Mouse (Mus musculus): ENCODE measurements around the gene Mark4. TPM values are rescaled to one million over a fixed set of nuclear protein-coding genes. Genes with fewer than 3 reads are reported as not detected.

Gene Mark4
- polyA plus RNA-seq, 1 experiment from 2014 or later = 9.2 TPM

DNA sequence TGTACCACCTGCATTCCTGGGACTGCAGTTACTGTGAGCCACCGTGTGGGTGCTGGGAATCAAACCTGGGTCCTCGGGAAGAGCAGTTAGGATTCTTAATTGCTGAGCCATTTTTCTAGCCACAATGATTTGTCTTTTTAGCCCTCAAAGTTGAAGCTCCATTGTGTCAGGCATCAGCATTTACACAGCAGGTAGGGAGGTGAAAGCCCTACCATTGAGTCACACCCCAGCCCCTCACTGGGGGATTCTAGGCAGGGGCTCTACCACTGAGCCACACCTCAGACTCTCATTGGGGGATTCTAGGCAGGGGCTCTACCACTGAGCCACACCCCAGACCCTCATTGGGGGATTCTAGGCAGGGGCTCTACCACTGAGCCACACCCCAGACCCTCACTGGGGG is 22.3 kb downstream of the Mark4 start:
- Histone ChIP-seq H3K27ac (ENCODE audit: low read depth, low read length) (no peak overlapping the region), H3K4me3 (ENCODE audit: low read depth, low read length) (no peak overlapping the region), H3K4me2 (ENCODE audit: low read length) (no peak overlapping the region), H3K4me1 (ENCODE audit: control insufficient read depth, insufficient read depth, low read length) (no peaks in the 10 kb centered on the region), H3K27me3 (replicated peaks; ENCODE audit: control insufficient read depth, insufficient read depth, low read length) (no peaks in the 10 kb centered on the region), H3K36me3 (ENCODE audit: control insufficient read depth, insufficient read depth, low read length) (peaks cover 89% of the 10 kb centered on the region), H3K9me3 (replicated peaks; ENCODE audit: control insufficient read depth, low read length) (no peaks in the 10 kb centered on the region), H3K9ac (ENCODE audit: low read length) (no peak overlapping the region)
- ATAC-seq (no peak), DNase-seq (ENCODE audit: low spot score) (no peak)
- 97% methylated on average over 2 of the region's 2 CpGs for WGBS

DNA sequence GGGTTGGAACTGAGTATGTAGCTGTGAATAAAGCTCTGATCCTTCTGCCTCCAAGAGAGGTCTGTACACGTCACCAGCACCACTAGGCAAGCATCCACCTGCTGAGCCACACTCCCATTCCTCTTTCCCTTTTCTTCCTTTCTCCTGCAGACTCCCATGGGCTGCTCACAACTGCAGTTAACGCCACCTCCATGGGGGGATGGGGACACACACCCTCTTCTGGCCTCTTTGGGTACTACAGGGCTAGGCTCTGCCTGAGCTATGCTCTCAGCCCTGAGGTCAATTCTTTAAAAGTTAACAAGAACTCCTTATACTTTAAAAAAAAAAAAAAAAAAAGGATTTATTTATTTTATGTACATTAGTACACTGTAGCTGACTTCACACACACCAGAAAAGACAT is 26.1 kb downstream of the Mark4 start:
- WGBS = 93% methylated on average over 2 of the region's 2 CpGs
- no peak overlapping the region for H3K9ac ChIP-seq (ENCODE audit: low read length)
- no peak for DNase-seq (ENCODE audit: low spot score)
- peaks cover 98% of the 10 kb centered on the region for H3K36me3 ChIP-seq (ENCODE audit: control insufficient read depth, insufficient read depth, low read length)
- no peak overlapping the region for H3K4me2 ChIP-seq (ENCODE audit: low read length)
- H3K4me1 ChIP-seq (ENCODE audit: control insufficient read depth, insufficient read depth, low read length) = no peaks in the 10 kb centered on the region
- H3K9me3 ChIP-seq (replicated peaks; ENCODE audit: control insufficient read depth, low read length) = no peaks in the 10 kb centered on the region
- no peak overlapping the region for H3K4me3 ChIP-seq (ENCODE audit: low read depth, low read length)
- ATAC-seq = no peak
- H3K27me3 ChIP-seq (replicated peaks; ENCODE audit: control insufficient read depth, insufficient read depth, low read length) = no peaks in the 10 kb centered on the region
- no peak overlapping the region for H3K27ac ChIP-seq (ENCODE audit: low read depth, low read length)

- H3K9ac ChIP-seq (ENCODE audit: low read length) = no peak overlapping the region
- H3K4me1 ChIP-seq (ENCODE audit: control insufficient read depth, insufficient read depth, low read length) = no peaks in the 10 kb centered on the region
- WGBS = 92% methylated on average over 6 of the region's 6 CpGs
- DNase-seq (ENCODE audit: low spot score) = no peak
- no peak overlapping the region for H3K27ac ChIP-seq (ENCODE audit: low read depth, low read length)
- no peak overlapping the region for H3K4me3 ChIP-seq (ENCODE audit: low read depth, low read length)
- no peak for ATAC-seq
- H3K4me2 ChIP-seq (ENCODE audit: low read length) = no peak overlapping the region
- H3K9me3 ChIP-seq (replicated peaks; ENCODE audit: control insufficient read depth, low read length) = no peaks in the 10 kb centered on the region
- peaks cover 98% of the 10 kb centered on the region for H3K36me3 ChIP-seq (ENCODE audit: control insufficient read depth, insufficient read depth, low read length)
- no peaks in the 10 kb centered on the region for H3K27me3 ChIP-seq (replicated peaks; ENCODE audit: control insufficient read depth, insufficient read depth, low read length)
Measured at GRCm38 (mm10) chr7:19430402-19430801, 28.2 kb downstream of the Mark4 start.

DNA sequence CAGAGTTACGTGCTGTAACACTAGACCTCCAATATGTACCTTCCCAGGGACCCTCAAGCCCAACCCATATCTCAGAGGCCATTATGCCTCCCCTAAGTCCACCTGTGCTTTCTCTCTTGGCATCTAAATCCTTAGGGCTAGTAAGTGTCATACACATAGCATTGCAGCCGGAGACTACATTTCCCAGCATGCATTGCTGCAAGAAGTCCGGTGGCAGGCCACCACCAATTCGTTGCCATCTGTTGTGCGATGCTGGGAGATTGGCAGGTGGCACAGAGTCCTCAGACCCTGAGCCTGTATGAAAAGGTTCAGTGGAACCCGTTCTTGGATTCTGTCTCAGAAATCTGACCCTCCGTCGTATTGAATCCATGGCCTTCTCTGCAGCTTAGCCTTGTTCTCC is 28.9 kb downstream of the Mark4 start:
- H3K4me1 ChIP-seq (ENCODE audit: control insufficient read depth, insufficient read depth, low read length) = no peaks in the 10 kb centered on the region
- no peak for ATAC-seq
- DNase-seq (ENCODE audit: low spot score) = peak; percentile 46

DNA sequence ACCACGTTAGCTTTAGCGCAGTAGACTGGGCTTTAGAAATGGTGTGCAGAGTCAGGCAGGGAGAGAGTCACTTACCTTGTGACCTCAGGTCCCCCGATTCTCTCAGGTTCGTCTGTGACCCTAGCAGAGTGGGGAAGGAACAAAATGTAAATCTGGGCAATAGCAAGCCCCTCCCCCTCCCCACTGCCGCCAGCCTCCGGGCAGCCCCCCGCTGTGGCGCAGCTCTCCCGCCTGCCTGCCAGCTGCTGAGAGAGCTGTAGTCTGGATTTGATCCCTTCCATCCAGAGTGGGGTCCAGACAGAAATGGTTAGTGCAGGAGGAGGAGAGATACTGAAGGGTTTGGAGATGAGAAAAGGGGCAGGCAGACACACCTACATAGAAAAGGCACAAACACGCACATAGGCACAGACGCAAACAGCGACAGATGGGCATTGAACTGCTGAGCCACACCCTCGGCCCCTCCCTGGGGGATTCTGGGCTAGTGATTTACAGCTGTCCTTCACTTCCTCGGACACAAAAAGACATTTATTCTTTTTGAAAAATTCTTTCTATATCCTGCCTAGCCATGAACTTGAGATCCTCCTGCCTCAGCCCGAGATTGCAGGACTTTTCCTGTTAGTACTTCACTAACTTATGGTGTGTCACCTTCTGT is 30.5 kb downstream of the Mark4 start:
- ATAC-seq (no peak), DNase-seq (ENCODE audit: low spot score) (no peak)
- WGBS = 65% methylated on average over 15 of the region's 15 CpGs
- Histone ChIP-seq H3K27me3 (replicated peaks; ENCODE audit: control insufficient read depth, insufficient read depth, low read length) (no peaks in the 10 kb centered on the region), H3K9ac (ENCODE audit: low read length) (no peak overlapping the region), H3K4me3 (ENCODE audit: low read depth, low read length) (no peak overlapping the region), H3K9me3 (replicated peaks; ENCODE audit: control insufficient read depth, low read length) (no peaks in the 10 kb centered on the region), H3K27ac (ENCODE audit: low read depth, low read length) (no peak overlapping the region), H3K4me1 (ENCODE audit: control insufficient read depth, insufficient read depth, low read length) (no peaks in the 10 kb centered on the region), H3K36me3 (ENCODE audit: control insufficient read depth, insufficient read depth, low read length) (peaks cover 81% of the 10 kb centered on the region), H3K4me2 (ENCODE audit: low read length) (no peak overlapping the region)

More for the DNA sequence above, 28.9 kb downstream of the Mark4 start:
- Histone ChIP-seq H3K27me3 (replicated peaks; ENCODE audit: control insufficient read depth, insufficient read depth, low read length) (no peaks in the 10 kb centered on the region), H3K27ac (ENCODE audit: low read depth, low read length) (no peak overlapping the region), H3K9me3 (replicated peaks; ENCODE audit: control insufficient read depth, low read length) (no peaks in the 10 kb centered on the region), H3K36me3 (ENCODE audit: control insufficient read depth, insufficient read depth, low read length) (peaks cover 97% of the 10 kb centered on the region), H3K4me3 (ENCODE audit: low read depth, low read length) (no peak overlapping the region), H3K4me2 (ENCODE audit: low read length) (no peak overlapping the region), H3K9ac (ENCODE audit: low read length) (no peak overlapping the region)
- 66% methylated on average over 8 of the region's 8 CpGs for WGBS

DNA sequence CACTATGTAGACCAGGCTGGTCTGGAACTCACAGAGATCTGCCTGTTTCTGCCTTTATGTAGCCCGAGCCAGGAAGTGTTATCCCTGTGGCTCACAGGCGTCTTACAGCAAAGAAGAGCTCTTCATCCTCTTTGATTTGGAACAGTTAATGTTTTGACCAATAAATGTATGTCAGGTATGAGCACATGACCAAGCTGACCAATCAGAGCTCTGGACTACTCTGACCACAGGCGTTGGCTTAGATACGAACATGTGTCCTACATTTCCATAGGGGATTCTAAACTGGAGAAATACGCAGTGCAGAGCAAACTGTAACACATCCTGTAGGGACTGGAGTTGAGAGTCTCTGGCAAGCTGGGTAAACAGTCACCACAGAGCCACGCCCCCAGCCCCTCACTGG is 31.7 kb downstream of the Mark4 start:
- Histone ChIP-seq H3K4me2 (ENCODE audit: low read length) (no peak overlapping the region), H3K36me3 (ENCODE audit: control insufficient read depth, insufficient read depth, low read length) (peaks cover 69% of the 10 kb centered on the region), H3K9ac (ENCODE audit: low read length) (no peak overlapping the region), H3K9me3 (replicated peaks; ENCODE audit: control insufficient read depth, low read length) (no peaks in the 10 kb centered on the region), H3K4me3 (ENCODE audit: low read depth, low read length) (no peak overlapping the region), H3K27ac (ENCODE audit: low read depth, low read length) (no peak overlapping the region), H3K27me3 (replicated peaks; ENCODE audit: control insufficient read depth, insufficient read depth, low read length) (no peaks in the 10 kb centered on the region), H3K4me1 (ENCODE audit: control insufficient read depth, insufficient read depth, low read length) (no peaks in the 10 kb centered on the region)
- 92% methylated on average over 6 of the region's 6 CpGs for WGBS
- DNase-seq (ENCODE audit: low spot score) = no peak
- no peak for ATAC-seq

- H3K9me3 ChIP-seq (replicated peaks; ENCODE audit: control insufficient read depth, low read length) = no peaks in the 10 kb centered on the region
- DNase-seq (ENCODE audit: low spot score) (no peak), ATAC-seq (no peak)
- 71% methylated on average over 6 of the region's 6 CpGs for WGBS
- H3K4me2 ChIP-seq (ENCODE audit: low read length) = no peak overlapping the region
- no peak overlapping the region for H3K9ac ChIP-seq (ENCODE audit: low read length)
- H3K36me3 ChIP-seq (ENCODE audit: control insufficient read depth, insufficient read depth, low read length) = peaks cover 63% of the 10 kb centered on the region
- H3K27ac ChIP-seq (ENCODE audit: low read depth, low read length) = no peak overlapping the region
- H3K4me3 ChIP-seq (ENCODE audit: low read depth, low read length) = no peak overlapping the region
- H3K27me3 ChIP-seq (replicated peaks; ENCODE audit: control insufficient read depth, insufficient read depth, low read length) = no peaks in the 10 kb centered on the region
- H3K4me1 ChIP-seq (ENCODE audit: control insufficient read depth, insufficient read depth, low read length) = no peaks in the 10 kb centered on the region
Measured at GRCm38 (mm10) chr7:19426349-19426748, 32.3 kb downstream of the Mark4 start.

DNA sequence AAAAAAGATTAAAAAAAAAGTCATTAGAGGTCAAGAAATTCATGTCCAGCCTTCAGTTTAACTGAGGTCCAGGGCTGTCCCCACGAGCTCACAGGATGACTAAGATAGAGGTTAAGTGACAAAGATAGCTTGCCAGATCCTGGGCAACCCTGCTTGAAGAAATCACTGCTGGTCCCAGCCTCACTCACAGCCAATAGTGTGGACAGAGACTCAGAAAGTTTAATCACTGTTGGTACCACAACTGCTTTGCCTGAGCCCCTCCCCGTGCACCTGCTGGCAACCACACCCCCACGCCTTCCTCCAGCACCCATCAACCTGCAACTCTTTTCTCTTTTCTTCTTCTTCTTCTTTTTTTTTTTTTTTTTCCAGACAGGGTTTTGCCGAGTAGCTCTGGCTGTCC is 34.6 kb downstream of the Mark4 start:
- Histone ChIP-seq H3K4me3 (ENCODE audit: low read depth, low read length) (no peak overlapping the region), H3K27me3 (replicated peaks; ENCODE audit: control insufficient read depth, insufficient read depth, low read length) (peaks cover 18% of the 10 kb centered on the region), H3K27ac (ENCODE audit: low read depth, low read length) (no peak overlapping the region), H3K36me3 (ENCODE audit: control insufficient read depth, insufficient read depth, low read length) (peaks cover 42% of the 10 kb centered on the region), H3K4me2 (ENCODE audit: low read length) (no peak overlapping the region), H3K9me3 (replicated peaks; ENCODE audit: control insufficient read depth, low read length) (no peaks in the 10 kb centered on the region), H3K4me1 (ENCODE audit: control insufficient read depth, insufficient read depth, low read length) (no peaks in the 10 kb centered on the region), H3K9ac (ENCODE audit: low read length) (no peak overlapping the region)
- DNase-seq (ENCODE audit: low spot score) = no peak
- no peak for ATAC-seq
- WGBS = 59% methylated on average over 4 of the region's 4 CpGs

DNA sequence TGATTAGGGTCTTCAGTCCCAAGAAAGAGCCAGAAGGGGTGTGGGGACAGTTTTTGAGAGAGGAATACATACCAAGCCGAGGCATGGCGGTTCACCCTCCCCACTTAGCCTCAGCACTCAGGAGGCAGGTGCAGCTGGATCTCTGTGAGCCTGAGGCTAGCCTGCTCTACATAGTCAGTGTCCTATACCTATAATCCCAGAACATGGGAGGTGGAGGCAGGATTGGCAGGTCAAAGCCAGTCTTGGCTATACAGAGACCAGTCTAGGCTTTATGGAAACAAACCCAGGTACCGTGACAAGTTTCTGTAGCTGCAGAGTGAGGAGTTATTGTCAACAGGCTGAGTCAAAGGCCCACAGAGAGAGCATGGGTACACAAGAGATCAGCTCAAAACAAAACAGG is 35.5 kb downstream of the Mark4 start:
- no peaks in the 10 kb centered on the region for H3K9me3 ChIP-seq (replicated peaks; ENCODE audit: control insufficient read depth, low read length)
- no peak overlapping the region for H3K4me3 ChIP-seq (ENCODE audit: low read depth, low read length)
- ATAC-seq (no peak), DNase-seq (ENCODE audit: low spot score) (no peak)
- no peak overlapping the region for H3K4me2 ChIP-seq (ENCODE audit: low read length)
- H3K9ac ChIP-seq (ENCODE audit: low read length) = no peak overlapping the region
- WGBS = 88% methylated on average over 3 of the region's 3 CpGs
- no peaks in the 10 kb centered on the region for H3K4me1 ChIP-seq (ENCODE audit: control insufficient read depth, insufficient read depth, low read length)
- no peak overlapping the region for H3K27ac ChIP-seq (ENCODE audit: low read depth, low read length)
- peaks cover 32% of the 10 kb centered on the region for H3K36me3 ChIP-seq (ENCODE audit: control insufficient read depth, insufficient read depth, low read length)
- H3K27me3 ChIP-seq (replicated peaks; ENCODE audit: control insufficient read depth, insufficient read depth, low read length) = peaks cover 19% of the 10 kb centered on the region

Data from forebrain, embryonic 14.5 days (tissue).